Mouse (Mus musculus) midbrain, postnatal 0 days (tissue): ENCODE measurements around the gene Olfr430. TPM values are rescaled to one million over a fixed set of nuclear protein-coding genes. Genes with fewer than 3 reads are reported as not detected.

Experiments used
- ATAC-seq: fragments of 200-750 bp; cut with Nextera tagmentation; 2 replicates; pipeline ENCODE4 v1.8.0; 2017; ENCODE audit warnings: moderate number of reproducible peaks, mild to moderate bottlenecking, moderate TSS enrichment, moderate library complexity; ENCODE audit not compliant: low FRiP score
- DNase-seq: peaks from one replicate; pipeline ENCODE4 v3.0.0-alpha.2; 2015; ENCODE audit warnings: low spot score
- H3K27ac ChIP-seq: fragments of 300-500 bp; sonication (generic); 2 replicates; pipeline ENCODE4 v1.5.1; 2014; ENCODE audit warnings: low read depth, mild to moderate bottlenecking, low read length, mixed read lengths
- H3K27me3 ChIP-seq: fragments of 300-500 bp; sonication (generic); 2 replicates; pipeline ENCODE4 v1.6.1; 2014; ENCODE audit warnings: low read length, control low read depth, mixed read lengths; ENCODE audit not compliant: insufficient read depth
- H3K36me3 ChIP-seq: fragments of 300-500 bp; sonication (generic); 2 replicates; pipeline ENCODE4 v1.6.1; 2014; ENCODE audit warnings: low read length, control low read depth, mixed read lengths; ENCODE audit not compliant: insufficient read depth
- H3K4me1 ChIP-seq: fragments of 300-500 bp; sonication (generic); 2 replicates; pipeline ENCODE4 v1.6.1; 2014; ENCODE audit warnings: mild to moderate bottlenecking, control low read depth, antibody characterized with exemption, low read length, mixed read lengths; ENCODE audit not compliant: insufficient read depth
- H3K4me2 ChIP-seq: fragments of 300-500 bp; sonication (generic); 2 replicates; pipeline ENCODE4 v1.6.1; 2014; ENCODE audit warnings: low read depth, mild to moderate bottlenecking, low read length, mixed read lengths; ENCODE audit not compliant: poor library complexity, severe bottlenecking
- H3K4me3 ChIP-seq: fragments of 300-500 bp; sonication (generic); 2 replicates; pipeline ENCODE4 v1.5.1; 2014; ENCODE audit warnings: low read depth, mild to moderate bottlenecking, low read length, moderate library complexity
- H3K9ac ChIP-seq: fragments of 300-500 bp; sonication (generic); replicated peaks from 2 replicates; pipeline ENCODE4 v1.6.1; 2014; ENCODE audit warnings: mild to moderate bottlenecking, low read length, moderate library complexity, mixed read lengths; ENCODE audit not compliant: poor library complexity, severe bottlenecking
- H3K9me3 ChIP-seq: fragments of 300-500 bp; sonication (generic); 2 replicates; pipeline ENCODE4 v1.6.1; 2016; ENCODE audit warnings: low read length, control low read depth
- CTCF ChIP-seq: IDR thresholded peaks from 2 replicates; pipeline ENCODE4 v1.5.1; 2016; ENCODE audit warnings: antibody characterized with exemption, mild to moderate bottlenecking
- WGBS: fragments of 180-500 bp; shearing (Covaris S2); extraction: QIAGEN DNeasy Blood & Tissue Kit; methylation state at CpG from one replicate; pipeline ENCODE4 v1.1.7; 2014; 5-methylcytosine and 5-hydroxymethylcytosine counted together
- polyA plus RNA-seq: library from polyadenylated mRNA; unstranded; fragments of >200 nt; fragmentation: Nextera tagmentation; extraction: Ambion mirVana; gene quantifications from 2 replicates; pipeline ENCODE4 v1.2.1, GENCODE M21; 2015
- total RNA-seq: library from RNA; depleted of rRNA; stranded (reverse); fragments of >200 nt; gene quantifications from 2 replicates; pipeline ENCODE4 v1.2.3, GENCODE M21; 2014

Olfr430 gene
- total and polyA plus RNA-seq, 2 experiments from 2014 or later = not detected

DNA sequence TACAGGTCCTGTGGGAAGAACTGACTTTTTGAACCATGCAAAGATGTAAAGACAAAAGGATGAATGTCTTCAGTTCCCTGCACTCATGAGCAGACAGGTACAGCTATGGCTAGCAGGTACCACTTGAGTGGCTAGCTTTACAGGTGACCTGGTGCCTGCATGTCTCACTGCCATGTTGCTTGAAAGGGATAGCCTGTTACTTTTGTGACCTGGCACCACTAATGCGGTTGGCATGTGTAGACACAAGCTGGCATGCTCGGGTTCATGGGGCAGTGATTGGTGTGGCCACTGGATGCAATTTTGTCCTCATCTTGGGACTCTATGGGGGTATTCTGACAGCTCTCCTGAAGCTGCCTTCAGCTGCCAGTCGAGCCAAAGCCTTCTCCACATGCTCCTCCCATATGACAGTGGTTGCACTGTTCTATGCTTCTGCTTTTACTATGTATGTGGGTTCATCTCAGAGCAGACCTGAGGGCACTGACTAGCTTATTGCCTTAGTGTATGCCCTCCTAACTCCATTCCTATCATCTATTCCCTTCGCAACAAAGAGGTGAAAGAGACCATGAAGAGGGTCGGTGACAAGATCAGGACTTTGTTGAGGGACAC is 14.4 kb upstream of the Olfr430 start:
- no peak for DNase-seq
- no peak overlapping the region for H3K9ac ChIP-seq

DNA sequence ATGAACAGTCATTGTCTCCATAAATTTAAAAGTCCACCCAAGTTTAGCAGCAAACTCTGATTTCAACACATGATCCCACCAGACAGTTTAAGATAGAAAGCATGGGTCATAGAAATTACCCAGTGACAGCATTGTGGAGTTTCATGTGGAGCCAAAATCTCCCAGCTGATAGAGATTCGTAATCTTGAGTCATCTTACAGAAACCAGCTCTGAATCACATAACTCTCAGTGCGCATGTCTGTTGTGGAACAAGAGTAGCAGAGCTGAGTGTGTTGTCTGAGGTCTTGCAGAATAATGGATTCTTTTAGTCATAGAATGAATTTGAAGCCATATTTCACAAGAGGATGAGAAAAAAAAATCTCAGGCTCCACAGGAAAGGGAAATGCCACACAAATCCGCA is 13.4 kb upstream of the Olfr430 start:
- TF ChIP-seq CTCF = no peak
- Histone ChIP-seq H3K4me3 (no peak overlapping the region), H3K36me3 (no peaks in the 10 kb centered on the region), H3K4me2 (no peak overlapping the region), H3K4me1 (no peaks in the 10 kb centered on the region), H3K27ac (no peak overlapping the region), H3K9ac (no peak overlapping the region), H3K9me3 (no peaks in the 10 kb centered on the region), H3K27me3 (no peaks in the 10 kb centered on the region)
- DNase-seq (peak; percentile 5), ATAC-seq (no peak)
- 81% methylated on average over 3 of the region's 3 CpGs for WGBS

More for the DNA sequence above, 14.4 kb upstream of the Olfr430 start:
- 81% methylated on average over 5 of the region's 5 CpGs for WGBS
- H3K27ac ChIP-seq = no peak overlapping the region
- no peaks in the 10 kb centered on the region for H3K36me3 ChIP-seq
- no peaks in the 10 kb centered on the region for H3K9me3 ChIP-seq
- no peak overlapping the region for H3K4me2 ChIP-seq
- no peaks in the 10 kb centered on the region for H3K4me1 ChIP-seq
- H3K4me3 ChIP-seq = no peak overlapping the region
- TF ChIP-seq CTCF = no peak
- no peaks in the 10 kb centered on the region for H3K27me3 ChIP-seq
- no peak for ATAC-seq

DNA sequence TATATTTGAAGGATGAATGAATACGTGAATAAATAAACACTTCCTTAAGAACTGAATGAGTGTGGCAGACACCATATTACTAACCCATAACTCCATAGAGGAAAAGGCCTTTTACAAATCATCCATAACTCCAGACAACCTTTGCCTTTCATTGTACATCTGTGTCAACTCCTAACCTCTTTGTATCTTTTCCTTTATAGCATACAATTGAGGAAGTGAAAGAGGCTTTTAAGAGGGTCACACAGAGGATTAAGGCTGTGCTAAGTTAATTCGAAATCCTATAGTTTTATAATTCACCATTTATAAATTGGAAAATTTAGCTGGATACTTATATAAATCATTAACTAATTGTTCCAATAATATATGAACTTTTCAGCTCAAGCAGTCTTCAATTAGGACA is 11.2 kb upstream of the Olfr430 start:
- H3K27ac ChIP-seq = no peak overlapping the region
- ATAC-seq (no peak), DNase-seq (no peak)
- 80% methylated on average over 2 of the region's 2 CpGs for WGBS
- H3K4me3 ChIP-seq = no peak overlapping the region
- H3K9ac ChIP-seq = no peak overlapping the region
- no peak for TF ChIP-seq CTCF
- H3K36me3 ChIP-seq = no peaks in the 10 kb centered on the region
- H3K4me2 ChIP-seq = no peak overlapping the region
- H3K27me3 ChIP-seq = no peaks in the 10 kb centered on the region
- H3K4me1 ChIP-seq = no peaks in the 10 kb centered on the region
- H3K9me3 ChIP-seq = no peaks in the 10 kb centered on the region

DNA sequence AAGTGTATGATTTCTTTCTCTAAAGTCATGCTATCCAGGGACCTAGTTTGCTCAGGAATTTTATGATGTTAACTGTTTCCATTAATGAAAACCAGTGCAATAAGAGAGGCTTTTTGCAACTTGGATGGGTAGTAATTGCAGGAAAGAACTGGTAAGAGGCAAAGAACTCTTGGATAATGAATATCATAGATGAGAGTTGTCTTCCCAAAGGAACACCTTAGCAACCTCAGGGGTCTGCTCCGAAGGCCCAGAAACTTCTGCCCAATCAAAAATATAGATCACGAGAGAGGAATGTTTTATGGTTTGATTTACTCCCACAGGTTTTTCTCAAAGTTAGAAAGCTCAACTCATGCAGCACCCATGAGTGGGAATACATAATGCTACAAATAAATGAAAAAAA is 17.6 kb downstream of the Olfr430 start, which contains the start of gene Olfr429:
TSS of gene Olfr429 (plus strand) at position 301 of the 400 bp plus-strand sequence.
- no peaks in the 10 kb centered on the region for H3K36me3 ChIP-seq
- no peaks in the 10 kb centered on the region for H3K9me3 ChIP-seq
- DNase-seq (no peak), ATAC-seq (no peak)
- TF ChIP-seq CTCF = no peak
- no peaks in the 10 kb centered on the region for H3K4me1 ChIP-seq
- H3K27ac ChIP-seq = no peak within 1 kb of the TSS
- WGBS = 86% methylated on average over 2 of the region's 2 CpGs
- no peak within 1 kb of the TSS for H3K4me2 ChIP-seq
- H3K4me3 ChIP-seq = no peak within 1 kb of the TSS
- H3K27me3 ChIP-seq = no peaks in the 10 kb centered on the region
- H3K9ac ChIP-seq = no peak within 1 kb of the TSS

DNA sequence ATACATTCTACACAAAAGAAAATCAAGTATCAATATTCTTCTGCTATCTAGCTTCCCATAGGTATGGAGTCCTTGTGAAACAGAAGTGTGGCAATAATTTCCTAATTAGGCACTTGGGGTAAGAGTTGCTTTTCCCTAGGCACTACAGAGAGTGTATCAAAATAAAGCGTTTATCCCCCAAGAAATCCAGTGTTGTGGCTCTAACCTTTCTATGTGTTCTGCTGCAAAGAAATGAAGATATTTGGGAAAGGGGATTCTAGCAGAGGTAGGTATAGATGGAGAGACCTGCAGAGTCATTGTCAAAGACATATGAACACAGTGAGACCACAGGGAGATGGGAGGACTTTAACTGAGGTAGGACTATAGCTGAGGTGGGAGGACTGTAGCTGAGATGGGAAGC is 30.2 kb downstream of the Olfr430 start, which contains the start of gene Olfr427:
TSS of gene Olfr427 (plus strand) at position 301 of the 400 bp plus-strand sequence.
- Histone ChIP-seq H3K36me3 (no peaks in the 10 kb centered on the region), H3K4me2 (no peak within 1 kb of the TSS), H3K27ac (no peak within 1 kb of the TSS), H3K9me3 (no peaks in the 10 kb centered on the region), H3K4me3 (no peak within 1 kb of the TSS), H3K4me1 (no peaks in the 10 kb centered on the region), H3K27me3 (no peaks in the 10 kb centered on the region), H3K9ac (no peak within 1 kb of the TSS)
- 93% methylated on average over 1 of the region's 1 CpGs for WGBS
- ATAC-seq = no peak
- TF ChIP-seq CTCF = no peak
- DNase-seq = no peak

DNA sequence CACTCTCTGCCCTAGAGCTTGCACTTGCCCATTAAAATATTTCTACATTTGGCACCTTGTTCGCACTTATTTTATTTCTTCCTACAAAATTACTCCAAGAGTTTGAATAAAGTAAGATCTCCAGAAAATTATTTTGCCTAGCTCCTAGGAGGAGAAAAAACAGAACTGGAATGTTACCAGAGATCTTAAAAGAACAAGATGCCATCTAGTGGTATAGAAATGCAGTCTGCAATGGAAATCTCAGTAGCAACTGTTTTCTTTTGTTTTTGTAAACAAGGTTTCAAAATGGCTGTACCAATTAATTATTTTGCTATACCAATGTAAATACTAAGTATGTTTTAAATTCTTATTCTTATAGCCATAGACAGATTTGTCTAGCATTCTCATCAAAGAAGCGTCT is 37.3 kb downstream of the Olfr430 start:
- peak; percentile 49 for DNase-seq
- Histone ChIP-seq H3K36me3 (no peaks in the 10 kb centered on the region), H3K27ac (no peak overlapping the region), H3K4me2 (no peak overlapping the region), H3K27me3 (no peaks in the 10 kb centered on the region), H3K4me3 (no peak overlapping the region), H3K4me1 (no peaks in the 10 kb centered on the region), H3K9ac (no peak overlapping the region), H3K9me3 (no peaks in the 10 kb centered on the region)
- ATAC-seq = no peak
- TF ChIP-seq CTCF = peak; percentile 72
- WGBS = 64% methylated on average over 2 of the region's 2 CpGs
